Mouse (Mus musculus): Measurements from ENCODE around the gene Sde2. TPM values are rescaled to one million over a fixed set of nuclear protein-coding genes. Genes with fewer than 3 reads are reported as not detected.

Gene Sde2
- 22.2 and 28.6 TPM in 2 replicates for polyA plus RNA-seq (2015; fragmentation: Nextera tagmentation; extraction: Ambion mirVana)

DNA sequence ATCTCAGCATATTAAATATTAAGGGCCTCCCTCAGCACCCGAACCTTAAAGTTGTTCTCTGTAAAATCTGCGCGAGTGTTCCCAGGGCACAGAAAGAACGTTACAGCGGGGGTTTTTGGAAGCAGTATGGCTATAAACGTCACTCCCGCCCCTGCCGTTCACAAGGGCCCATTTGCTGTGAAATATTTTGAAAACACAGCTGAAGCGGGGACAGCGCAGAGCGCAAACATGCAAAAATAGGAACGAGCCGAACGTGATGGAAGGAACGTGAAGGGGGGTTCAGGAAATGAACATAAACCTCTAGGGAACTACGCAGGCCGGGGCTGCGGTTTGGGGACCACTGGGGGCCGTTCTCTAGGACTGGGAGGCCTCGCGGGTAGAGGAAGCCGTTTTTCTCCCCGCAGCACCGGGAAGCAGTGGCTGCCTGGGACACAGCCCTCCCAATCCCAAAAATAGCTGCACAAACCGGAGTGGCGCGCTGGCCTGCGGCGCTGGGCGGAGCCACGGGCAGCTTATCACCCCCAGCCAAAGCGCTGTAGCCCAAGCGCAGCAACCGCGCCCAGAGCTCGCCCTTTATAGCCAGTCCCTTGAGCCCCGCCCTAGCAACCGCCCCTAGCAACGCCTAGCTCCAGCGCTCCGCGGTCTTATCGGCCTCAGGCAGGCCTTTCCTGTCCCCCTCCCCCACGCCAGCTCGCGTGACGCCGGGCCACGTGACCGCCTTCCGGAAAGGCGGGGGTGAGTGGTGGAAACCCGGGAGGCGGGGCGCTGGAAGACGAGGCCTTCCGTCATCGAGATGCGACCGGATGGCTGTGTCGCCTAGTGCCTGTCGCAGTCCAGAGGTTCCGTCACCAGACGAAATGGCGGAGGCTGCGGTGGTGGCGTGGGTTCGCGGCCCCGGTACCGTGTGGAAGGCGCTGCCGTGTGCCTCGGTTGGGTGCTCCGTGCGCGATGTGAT is at the start of gene Sde2:
Gene Sde2 (plus strand): TSS at position 812 of the 955 bp plus-strand sequence.
- peak within 1 kb of the TSS; percentile 88 for H3K9ac ChIP-seq (ENCODE audit: low read length)
- no peaks in the 10 kb centered on the region for H3K27me3 ChIP-seq (ENCODE audit: control insufficient read depth, insufficient read depth, low read length)
- H3K4me2 ChIP-seq (ENCODE audit: low read depth, low read length) = peak within 1 kb of the TSS; percentile 96
- H3K9me3 ChIP-seq (replicated peaks; ENCODE audit: control insufficient read depth, low read length) = no peaks in the 10 kb centered on the region
- peak within 1 kb of the TSS; percentile 96 for H3K27ac ChIP-seq (ENCODE audit: low read length)
- WGBS = 1% methylated on average over 76 of the region's 77 CpGs
- peaks cover 34% of the 10 kb centered on the region for H3K4me1 ChIP-seq (ENCODE audit: control insufficient read depth, insufficient read depth, low read length)
- peak; percentile 97 for ATAC-seq (replicated peaks; ENCODE audit: extremely low read depth, insufficient read depth, low FRiP score)
- peaks cover 7% of the 10 kb centered on the region for H3K36me3 ChIP-seq (ENCODE audit: control insufficient read depth, insufficient read depth)
- peak within 1 kb of the TSS; percentile 80 for H3K4me3 ChIP-seq (ENCODE audit: low read length)

DNA sequence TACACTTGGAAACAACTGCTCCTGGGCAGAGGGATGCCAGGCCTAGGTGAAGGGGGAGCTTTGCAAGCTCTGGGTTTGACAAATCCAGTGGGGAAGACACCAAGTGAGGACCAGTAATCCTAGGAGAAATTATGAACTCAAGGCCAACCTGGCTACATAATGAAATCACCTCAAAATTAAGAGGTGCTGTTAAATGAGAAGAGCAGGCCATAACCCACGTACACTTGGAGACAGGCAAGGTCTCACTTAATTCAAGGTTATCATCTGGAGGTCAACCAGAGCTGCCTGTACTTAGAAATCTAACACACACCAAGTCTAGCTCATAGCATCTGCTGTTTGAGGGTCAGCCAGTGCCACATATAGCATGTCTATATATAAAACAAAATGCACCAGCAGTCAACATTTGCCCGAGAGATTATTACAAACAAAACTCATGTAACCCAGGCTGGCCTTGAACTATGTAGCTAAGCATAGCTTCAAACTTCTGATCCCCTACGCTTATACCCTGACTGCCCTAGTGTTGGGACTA is 49.4 kb upstream of the Sde2 start:
- Histone ChIP-seq H3K4me3 (ENCODE audit: low read length) (no peak overlapping the region), H3K27me3 (ENCODE audit: control insufficient read depth, insufficient read depth, low read length) (no peaks in the 10 kb centered on the region), H3K4me2 (ENCODE audit: low read depth, low read length) (no peak overlapping the region), H3K9ac (ENCODE audit: low read length) (no peak overlapping the region), H3K9me3 (replicated peaks; ENCODE audit: control insufficient read depth, low read length) (0 out of 2 replicates have a peak, but pooled peaks cover 2% of the 10 kb centered on the region), H3K36me3 (ENCODE audit: control insufficient read depth, insufficient read depth) (peaks cover 43% of the 10 kb centered on the region), H3K4me1 (ENCODE audit: control insufficient read depth, insufficient read depth, low read length) (no peaks in the 10 kb centered on the region), H3K27ac (ENCODE audit: low read length) (peak overlapping the region; percentile 0)
- ATAC-seq (replicated peaks; ENCODE audit: extremely low read depth, insufficient read depth, low FRiP score) = no peak
- WGBS = 52% methylated on average over 3 of the region's 3 CpGs

DNA sequence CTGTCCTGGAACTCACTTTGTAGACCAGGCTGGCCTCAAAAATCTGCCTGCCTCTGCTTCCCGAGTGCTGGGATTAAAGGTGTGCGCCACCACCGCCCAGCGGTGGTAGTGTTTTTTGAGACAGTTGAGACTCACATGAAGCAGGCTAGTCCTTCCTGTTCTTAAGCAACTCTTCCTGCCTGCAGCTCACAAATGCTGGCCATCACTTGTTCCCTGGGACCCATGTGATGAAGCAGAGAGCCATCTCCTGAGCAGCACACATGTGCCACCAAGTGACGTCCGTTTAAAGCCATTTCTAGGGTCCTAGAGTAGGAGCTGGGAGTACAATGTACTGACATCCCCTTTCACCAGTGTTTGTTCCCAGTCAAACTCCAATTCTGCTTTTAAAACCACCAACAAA is 47.0 kb upstream of the Sde2 start:
- H3K4me2 ChIP-seq (ENCODE audit: low read depth, low read length) = no peak overlapping the region
- no peaks in the 10 kb centered on the region for H3K9me3 ChIP-seq (replicated peaks; ENCODE audit: control insufficient read depth, low read length)
- no peak overlapping the region for H3K27ac ChIP-seq (ENCODE audit: low read length)
- no peak for ATAC-seq (replicated peaks; ENCODE audit: extremely low read depth, insufficient read depth, low FRiP score)
- no peak overlapping the region for H3K9ac ChIP-seq (ENCODE audit: low read length)
- peaks cover 2% of the 10 kb centered on the region for H3K4me1 ChIP-seq (ENCODE audit: control insufficient read depth, insufficient read depth, low read length)
- no peaks in the 10 kb centered on the region for H3K27me3 ChIP-seq (ENCODE audit: control insufficient read depth, insufficient read depth, low read length)
- peaks cover 59% of the 10 kb centered on the region for H3K36me3 ChIP-seq (ENCODE audit: control insufficient read depth, insufficient read depth)
- H3K4me3 ChIP-seq (ENCODE audit: low read length) = no peak overlapping the region
- WGBS = 88% methylated on average over 6 of the region's 6 CpGs

DNA sequence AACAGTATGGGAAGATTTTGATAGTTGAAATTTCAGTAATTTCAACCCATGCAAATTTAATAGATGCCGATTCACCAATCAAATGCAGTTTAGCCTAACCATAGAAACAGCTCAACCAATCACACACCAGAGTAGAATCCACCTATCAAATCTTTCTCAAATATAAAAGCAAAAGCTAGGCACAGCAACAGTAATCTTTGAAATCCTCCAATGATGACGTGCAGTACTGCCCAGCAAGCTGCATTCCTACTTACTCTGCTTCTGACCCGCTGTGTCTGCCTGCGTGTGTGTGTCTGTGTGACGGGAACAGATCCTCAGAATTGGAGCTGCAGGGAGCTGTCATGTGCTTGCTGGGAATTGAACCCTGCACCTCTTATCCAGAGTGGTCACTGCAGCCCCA is 42.1 kb upstream of the Sde2 start:
- no peak overlapping the region for H3K4me3 ChIP-seq (ENCODE audit: low read length)
- H3K36me3 ChIP-seq (ENCODE audit: control insufficient read depth, insufficient read depth) = peaks cover 51% of the 10 kb centered on the region
- WGBS = 64% methylated on average over 5 of the region's 5 CpGs
- no peak for ATAC-seq (replicated peaks; ENCODE audit: extremely low read depth, insufficient read depth, low FRiP score)
- H3K27ac ChIP-seq (ENCODE audit: low read length) = no peak overlapping the region
- H3K9ac ChIP-seq (ENCODE audit: low read length) = no peak overlapping the region
- H3K4me2 ChIP-seq (ENCODE audit: low read depth, low read length) = no peak overlapping the region
- H3K27me3 ChIP-seq (ENCODE audit: control insufficient read depth, insufficient read depth, low read length) = no peaks in the 10 kb centered on the region
- H3K9me3 ChIP-seq (replicated peaks; ENCODE audit: control insufficient read depth, low read length) = no peaks in the 10 kb centered on the region
- H3K4me1 ChIP-seq (ENCODE audit: control insufficient read depth, insufficient read depth, low read length) = peaks cover 16% of the 10 kb centered on the region

DNA sequence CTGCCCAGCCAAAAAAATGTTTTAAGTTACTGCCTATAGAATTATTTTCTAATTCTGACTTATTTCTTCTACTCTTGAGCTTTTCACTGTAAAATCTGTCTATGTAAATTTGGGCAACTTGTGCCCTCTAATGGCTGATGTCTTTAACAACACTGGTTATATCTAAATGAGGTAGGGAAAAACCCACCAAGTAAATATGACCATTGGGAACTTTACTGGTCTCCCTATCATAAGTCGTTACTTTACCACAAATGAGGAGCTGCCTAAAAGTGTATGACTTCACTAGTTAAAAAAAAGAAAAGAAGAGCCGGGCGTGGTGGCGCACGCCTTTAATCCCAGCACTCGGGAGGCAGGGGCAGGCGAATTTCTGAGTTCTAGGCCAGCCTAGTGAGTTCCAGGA is 40.0 kb upstream of the Sde2 start:
- WGBS = 67% methylated on average over 7 of the region's 7 CpGs
- no peak overlapping the region for H3K27ac ChIP-seq (ENCODE audit: low read length)

DNA sequence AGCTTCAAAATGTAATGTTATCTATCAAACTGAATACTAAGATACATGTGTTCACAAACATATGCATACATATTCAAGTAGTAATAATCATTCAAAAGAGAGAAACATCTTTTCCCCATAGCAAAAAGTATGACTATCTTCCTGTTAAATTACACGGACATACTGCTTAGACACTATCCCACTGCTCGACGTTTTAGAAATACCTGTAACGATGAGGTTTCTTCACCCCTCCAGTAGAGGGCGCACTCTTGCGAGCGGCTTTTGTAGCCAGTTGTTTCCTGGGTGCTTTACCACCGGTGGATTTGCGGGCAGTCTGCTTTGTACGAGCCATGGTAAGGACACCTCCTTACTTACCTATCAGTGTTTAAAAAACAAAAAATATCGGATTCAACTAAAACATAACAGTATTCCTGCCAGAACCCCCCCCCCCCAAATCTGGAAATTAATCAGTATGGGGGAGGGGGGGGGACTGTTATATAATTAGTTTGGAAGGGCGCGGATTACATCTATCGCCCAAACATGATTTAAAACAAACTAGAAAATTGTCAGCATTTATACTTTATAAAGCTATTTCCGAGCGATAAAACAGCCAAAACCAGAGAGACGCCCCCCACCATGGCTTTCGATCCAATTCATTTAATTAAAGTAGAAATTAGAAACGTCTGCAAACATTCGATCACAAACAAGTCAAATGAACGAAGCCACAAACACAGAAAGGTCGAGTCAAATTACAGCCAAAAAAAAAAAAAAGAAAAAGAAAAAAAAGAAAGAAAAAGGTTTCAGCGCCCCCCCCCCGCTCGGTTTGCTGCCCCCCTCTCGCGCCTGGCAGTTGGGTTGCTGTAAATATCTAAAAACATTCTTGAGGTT is 39.1 kb upstream of the Sde2 start:
- Histone ChIP-seq H3K9me3 (replicated peaks; ENCODE audit: control insufficient read depth, low read length) (no peaks in the 10 kb centered on the region), H3K4me3 (ENCODE audit: low read length) (peak overlapping the region; percentile 95), H3K27me3 (ENCODE audit: control insufficient read depth, insufficient read depth, low read length) (no peaks in the 10 kb centered on the region), H3K4me1 (ENCODE audit: control insufficient read depth, insufficient read depth, low read length) (peaks cover 21% of the 10 kb centered on the region), H3K36me3 (ENCODE audit: control insufficient read depth, insufficient read depth) (peaks cover 23% of the 10 kb centered on the region), H3K27ac (ENCODE audit: low read length) (peak overlapping the region; percentile 99), H3K9ac (ENCODE audit: low read length) (peak overlapping the region; percentile 99), H3K4me2 (ENCODE audit: low read depth, low read length) (peak overlapping the region; percentile 61)
- ATAC-seq (replicated peaks; ENCODE audit: extremely low read depth, insufficient read depth, low FRiP score) = no peak
- WGBS = 2% methylated on average over 27 of the region's 27 CpGs

More for the DNA sequence above, 40.0 kb upstream of the Sde2 start:
- ATAC-seq (replicated peaks; ENCODE audit: extremely low read depth, insufficient read depth, low FRiP score) = no peak
- Histone ChIP-seq H3K36me3 (ENCODE audit: control insufficient read depth, insufficient read depth) (peaks cover 31% of the 10 kb centered on the region), H3K9ac (ENCODE audit: low read length) (no peak overlapping the region), H3K27me3 (ENCODE audit: control insufficient read depth, insufficient read depth, low read length) (no peaks in the 10 kb centered on the region), H3K4me1 (ENCODE audit: control insufficient read depth, insufficient read depth, low read length) (peaks cover 21% of the 10 kb centered on the region), H3K4me3 (ENCODE audit: low read length) (peak overlapping the region; percentile 36), H3K9me3 (replicated peaks; ENCODE audit: control insufficient read depth, low read length) (no peaks in the 10 kb centered on the region), H3K4me2 (ENCODE audit: low read depth, low read length) (peak overlapping the region; percentile 44)

DNA sequence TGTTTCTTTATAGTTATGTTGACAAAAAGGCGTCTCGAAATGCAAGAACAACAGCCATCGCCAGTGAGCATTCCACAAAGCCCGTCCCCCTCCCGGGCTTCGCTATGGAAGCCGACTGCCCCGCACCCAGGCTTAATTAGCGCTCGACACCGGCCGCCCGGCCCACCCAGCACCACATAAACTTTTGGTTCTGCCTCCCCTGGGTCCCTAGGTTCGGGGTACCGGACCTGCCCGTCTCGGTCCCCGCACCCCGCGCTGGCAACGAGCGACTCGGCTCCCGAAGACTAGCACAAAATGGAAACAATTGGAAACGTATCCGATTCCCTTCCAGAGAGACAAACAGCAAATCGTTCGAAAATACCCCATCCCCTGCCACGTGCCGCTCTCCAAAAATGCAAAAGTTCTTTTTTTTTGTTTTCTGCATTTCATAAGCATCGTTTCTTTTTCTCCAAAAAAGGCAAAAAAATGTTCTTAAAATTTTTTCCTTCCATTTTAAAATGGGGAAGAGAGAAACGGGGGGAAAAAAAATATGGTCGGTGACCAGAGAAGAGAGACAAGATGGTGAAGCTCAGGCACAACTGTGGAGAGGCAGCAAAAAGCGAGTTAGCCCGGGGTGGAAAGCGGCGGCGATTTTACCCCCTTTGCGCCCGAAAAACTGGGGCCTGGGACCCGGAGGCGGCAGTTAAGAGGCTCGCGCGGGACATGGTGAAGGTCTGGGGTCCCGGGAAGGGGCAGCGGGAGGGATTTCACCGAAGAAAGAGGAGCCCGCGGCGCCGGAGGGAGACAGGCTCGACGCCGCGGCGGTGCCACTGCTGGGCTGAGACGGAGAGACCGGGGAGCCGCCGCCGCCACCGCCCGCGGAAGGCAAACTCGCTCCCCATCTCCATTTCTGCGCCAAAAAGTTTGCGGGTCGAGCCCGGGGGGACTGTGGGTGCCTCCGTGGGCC is 38.2 kb upstream of the Sde2 start:
- H3K27ac ChIP-seq (ENCODE audit: low read length) = peak overlapping the region; percentile 99
- H3K36me3 ChIP-seq (ENCODE audit: control insufficient read depth, insufficient read depth) = peaks cover 14% of the 10 kb centered on the region
- no peaks in the 10 kb centered on the region for H3K9me3 ChIP-seq (replicated peaks; ENCODE audit: control insufficient read depth, low read length)
- H3K4me1 ChIP-seq (ENCODE audit: control insufficient read depth, insufficient read depth, low read length) = peaks cover 21% of the 10 kb centered on the region
- peak; percentile 20 for ATAC-seq (replicated peaks; ENCODE audit: extremely low read depth, insufficient read depth, low FRiP score)
- peak overlapping the region; percentile 61 for H3K4me2 ChIP-seq (ENCODE audit: low read depth, low read length)
- under 1% methylated on average over 71 of the region's 71 CpGs for WGBS
- H3K9ac ChIP-seq (ENCODE audit: low read length) = peak overlapping the region; percentile 99
- peak overlapping the region; percentile 95 for H3K4me3 ChIP-seq (ENCODE audit: low read length)
- H3K27me3 ChIP-seq (ENCODE audit: control insufficient read depth, insufficient read depth, low read length) = no peaks in the 10 kb centered on the region

DNA sequence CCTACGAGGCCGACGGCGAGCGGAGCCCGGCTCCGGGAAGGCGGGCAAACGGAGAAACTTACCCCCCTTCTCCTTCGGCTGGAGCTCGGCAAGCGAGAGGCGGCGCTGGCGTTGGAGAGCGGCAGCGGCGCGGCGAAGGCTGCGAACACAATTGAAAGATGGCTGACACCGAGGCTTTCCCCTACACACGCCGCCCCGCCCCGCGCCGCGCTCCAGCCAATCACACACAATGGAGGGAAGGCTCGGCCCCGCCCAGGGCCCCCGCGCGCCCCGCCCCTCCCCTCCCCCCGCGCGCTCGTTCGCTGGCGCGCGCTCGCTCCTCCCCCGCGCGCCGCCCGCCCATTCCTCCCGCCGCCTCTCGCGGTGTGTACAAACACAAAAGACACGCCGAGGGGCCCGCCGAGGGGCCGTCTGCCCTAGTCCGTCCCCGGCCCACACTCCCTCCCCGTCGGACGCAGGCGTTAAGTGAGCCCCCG is 37.5 kb upstream of the Sde2 start:
- no peaks in the 10 kb centered on the region for H3K27me3 ChIP-seq (ENCODE audit: control insufficient read depth, insufficient read depth, low read length)
- H3K9me3 ChIP-seq (replicated peaks; ENCODE audit: control insufficient read depth, low read length) = no peaks in the 10 kb centered on the region
- peaks cover 21% of the 10 kb centered on the region for H3K4me1 ChIP-seq (ENCODE audit: control insufficient read depth, insufficient read depth, low read length)
- peak overlapping the region; percentile 75 for H3K4me2 ChIP-seq (ENCODE audit: low read depth, low read length)
- H3K9ac ChIP-seq (ENCODE audit: low read length) = peak overlapping the region; percentile 99
- H3K4me3 ChIP-seq (ENCODE audit: low read length) = peak overlapping the region; percentile 95
- H3K27ac ChIP-seq (ENCODE audit: low read length) = peak overlapping the region; percentile 99
- WGBS = 0% methylated on average over 36 of the region's 65 CpGs
- H3K36me3 ChIP-seq (ENCODE audit: control insufficient read depth, insufficient read depth) = peaks cover 12% of the 10 kb centered on the region
- peak; percentile 95 for ATAC-seq (replicated peaks; ENCODE audit: extremely low read depth, insufficient read depth, low FRiP score)
